Mouse (Mus musculus) retina, embryonic 14.5 days (tissue): ENCODE results near the gene Lrrc10b.

ENCODE experiments used
- DNase-seq: peaks from one replicate; pipeline ENCODE4 v3.0.0-alpha.2; 2015; ENCODE audit warnings: low spot score

Lrrc10b gene

GRCm38 (mm10) chr19:10444685-10445369 is 12.4 kb downstream of the Lrrc10b start:
- DNase-seq = no peak

- peak; percentile 49 for DNase-seq
Measured at GRCm38 (mm10) chr19:10437521-10437920, 19.8 kb downstream of the Lrrc10b start.

GRCm38 (mm10) chr19:10436726-10437125 is 20.5 kb downstream of the Lrrc10b start:
- no peak for DNase-seq

- DNase-seq = peak; percentile 84
Measured at GRCm38 (mm10) chr19:10435908-10436307, 21.4 kb downstream of the Lrrc10b start.

GRCm38 (mm10) chr19:10434927-10435326 is 22.3 kb downstream of the Lrrc10b start:
- DNase-seq = no peak

GRCm38 (mm10) chr19:10433879-10434540 is 23.3 kb downstream of the Lrrc10b start:
- no peak for DNase-seq

- DNase-seq = no peak
Measured at GRCm38 (mm10) chr19:10433225-10433624, 24.0 kb downstream of the Lrrc10b start.

GRCm38 (mm10) chr19:10431841-10432240 is 25.4 kb downstream of the Lrrc10b start:
- DNase-seq = no peak

- DNase-seq = peak; percentile 31
Measured at GRCm38 (mm10) chr19:10431410-10431809, 25.9 kb downstream of the Lrrc10b start.

- no peak for DNase-seq
Measured at GRCm38 (mm10) chr19:10429371-10429770, 27.9 kb downstream of the Lrrc10b start.

GRCm38 (mm10) chr19:10427431-10427830 is 29.8 kb downstream of the Lrrc10b start:
- DNase-seq = no peak

- no peak for DNase-seq
Measured at GRCm38 (mm10) chr19:10426793-10427192, 30.5 kb downstream of the Lrrc10b start.

- DNase-seq = no peak
Measured at GRCm38 (mm10) chr19:10426312-10426711, 31.0 kb downstream of the Lrrc10b start.

- peak; percentile 39 for DNase-seq
Measured at GRCm38 (mm10) chr19:10425484-10426270, 31.6 kb downstream of the Lrrc10b start.

GRCm38 (mm10) chr19:10424751-10425150 is 32.5 kb downstream of the Lrrc10b start:
- no peak for DNase-seq

GRCm38 (mm10) chr19:10421986-10422976 is 35.0 kb downstream of the Lrrc10b start:
- DNase-seq = peak; percentile 37

GRCm38 (mm10) chr19:10417436-10417835 is 39.8 kb downstream of the Lrrc10b start:
- no peak for DNase-seq

- DNase-seq = no peak
Measured at GRCm38 (mm10) chr19:10416889-10417288, 40.4 kb downstream of the Lrrc10b start.

- DNase-seq = no peak
Measured at GRCm38 (mm10) chr19:10415508-10415907, 41.8 kb downstream of the Lrrc10b start.

- DNase-seq = peak; percentile 79
Measured at GRCm38 (mm10) chr19:10413701-10414242, 43.5 kb downstream of the Lrrc10b start.
